Mouse (Mus musculus) cerebellum, postnatal 10 days (tissue): ENCODE data around the gene Ado.

Experiments
- DNase-seq, 2 experiments: peaks; one replicate each; pipeline ENCODE4 v3.0.0; 2021; ENCODE audit warnings: mixed read lengths in 2 of 2

Gene Ado

DNA sequence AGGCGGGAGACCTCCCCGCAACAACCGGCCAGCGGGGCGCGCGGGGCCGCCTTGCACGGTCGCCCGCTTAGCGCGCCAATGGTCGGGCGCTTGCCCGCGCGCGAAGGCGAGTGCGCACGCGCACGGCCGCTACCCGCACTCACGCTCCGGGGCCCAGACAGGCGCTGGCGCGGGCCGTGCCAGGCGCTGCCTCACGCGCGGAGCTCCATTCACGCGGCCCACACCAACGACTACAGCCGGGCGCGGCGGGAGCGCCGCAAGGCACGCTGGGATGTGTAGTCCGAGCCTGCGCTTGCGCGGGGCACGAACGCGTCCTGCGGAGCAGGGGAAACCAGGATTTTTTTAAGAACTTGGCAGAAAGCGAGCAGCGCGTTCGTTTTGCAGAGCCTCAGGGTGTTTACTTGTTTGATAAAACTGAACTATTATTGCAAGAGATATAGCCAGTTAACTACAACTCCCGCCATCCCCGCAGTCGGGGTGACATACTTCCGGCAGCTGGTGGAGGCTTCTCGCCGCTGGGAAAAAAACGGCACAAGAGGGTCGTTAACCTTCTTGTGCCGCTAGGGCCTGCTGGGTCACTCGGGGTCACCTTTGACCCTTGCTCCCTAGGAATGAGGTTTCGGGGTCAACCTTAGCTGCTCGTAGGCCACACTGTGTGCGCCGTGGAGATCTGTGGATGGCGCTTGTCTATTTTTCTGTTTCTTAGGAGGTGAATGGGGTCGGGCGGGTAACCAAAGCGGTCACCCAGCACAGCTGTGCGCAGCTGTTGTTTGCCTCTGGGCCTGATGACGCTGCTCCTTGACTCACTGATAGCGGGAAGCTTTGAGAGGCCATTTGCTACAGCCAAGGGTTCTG is at the start of gene Ado:
Gene Ado (minus strand): TSS at position 79 of the 855 bp plus-strand sequence.
- peak; percentile 95 to 97 for DNase-seq

GRCm38 (mm10) chr10:67595278-67595677 is 46.5 kb upstream of the Ado start:
- no peak for DNase-seq

DNA sequence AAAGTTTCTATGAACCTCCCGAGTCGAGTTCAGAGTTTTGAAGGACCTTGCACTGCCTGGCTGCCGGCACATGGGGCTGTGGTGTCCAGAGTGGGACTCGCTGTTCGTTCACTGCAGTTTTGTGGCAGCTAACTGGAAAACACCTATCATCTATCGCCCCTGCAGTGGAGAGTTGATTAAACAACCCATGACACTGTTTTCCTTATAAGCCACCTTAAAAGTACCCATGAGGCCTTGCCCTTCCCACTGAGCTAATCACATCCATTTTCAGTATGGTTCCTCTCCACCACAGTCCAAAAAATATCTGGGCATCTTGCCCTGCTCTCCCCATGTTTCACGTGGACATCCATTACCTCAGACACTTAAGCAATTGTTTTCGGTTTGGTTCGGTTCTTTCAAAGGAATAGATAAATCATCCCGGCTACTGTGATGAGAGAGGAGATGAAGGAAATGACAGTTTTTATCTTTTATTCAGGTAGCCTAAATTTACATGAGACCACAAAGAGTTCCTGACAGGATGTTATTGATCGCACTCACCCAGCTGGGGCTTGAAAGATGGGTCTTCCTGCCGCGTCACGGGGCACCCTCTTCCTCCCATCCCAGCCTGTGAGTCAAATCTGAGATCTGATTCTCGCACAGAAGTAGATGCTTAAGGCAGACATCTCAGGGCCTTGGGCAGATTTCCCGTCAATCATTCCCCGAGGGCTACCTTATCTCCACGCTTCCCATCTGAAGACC is 37.3 kb upstream of the Ado start:
- peak; percentile 14 to 16 for DNase-seq

GRCm38 (mm10) chr10:67581698-67582285 is 33.0 kb upstream of the Ado start:
- DNase-seq = no peak

- no peak for DNase-seq
These were observed 31.1 kb upstream of the Ado start for GRCm38 (mm10) chr10:67579830-67580229.

GRCm38 (mm10) chr10:67573310-67573709 is 24.6 kb upstream of the Ado start:
- DNase-seq = no peak

DNA sequence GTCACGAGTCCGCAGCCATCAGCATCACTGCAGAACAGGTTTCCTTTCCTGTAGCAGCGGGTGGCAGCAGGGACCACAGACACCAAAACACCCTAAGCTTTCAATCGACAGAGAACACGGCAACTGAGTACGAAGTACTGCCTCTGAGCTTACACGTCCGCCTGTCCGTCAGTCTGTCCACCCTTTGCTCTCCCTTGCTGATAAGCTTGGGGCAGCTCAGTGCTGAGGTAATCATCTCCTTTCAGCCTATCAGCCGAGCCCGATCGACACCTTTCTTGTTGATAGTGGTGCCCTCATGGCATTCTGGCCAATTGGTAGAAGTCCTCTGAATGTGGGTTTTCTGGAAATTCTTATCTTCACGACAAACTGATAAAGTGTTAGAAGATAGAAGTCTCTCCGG is 22.7 kb upstream of the Ado start:
- DNase-seq = no peak

DNA sequence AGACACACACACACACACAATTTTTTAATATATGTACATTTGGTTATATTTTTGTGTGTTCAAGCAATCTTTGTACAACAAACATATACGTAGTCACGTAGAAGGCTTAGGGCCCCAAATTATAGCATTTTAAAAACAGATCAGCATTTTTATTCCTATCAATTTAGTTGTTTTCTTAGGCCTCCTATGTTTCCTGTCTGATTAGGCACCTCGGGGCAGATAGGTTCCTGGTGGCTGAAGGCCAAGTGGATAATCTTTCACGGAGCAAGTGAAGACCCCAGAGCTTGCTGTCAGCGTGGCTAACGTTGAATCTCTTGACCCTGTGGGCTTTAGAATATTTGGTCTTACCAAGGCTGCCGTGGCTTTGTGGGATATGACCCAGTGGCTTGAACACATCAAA is 20.8 kb upstream of the Ado start:
- DNase-seq = no peak

GRCm38 (mm10) chr10:67566104-67566503 is 17.3 kb upstream of the Ado start:
- peak; percentile 17 to 18 for DNase-seq

DNA sequence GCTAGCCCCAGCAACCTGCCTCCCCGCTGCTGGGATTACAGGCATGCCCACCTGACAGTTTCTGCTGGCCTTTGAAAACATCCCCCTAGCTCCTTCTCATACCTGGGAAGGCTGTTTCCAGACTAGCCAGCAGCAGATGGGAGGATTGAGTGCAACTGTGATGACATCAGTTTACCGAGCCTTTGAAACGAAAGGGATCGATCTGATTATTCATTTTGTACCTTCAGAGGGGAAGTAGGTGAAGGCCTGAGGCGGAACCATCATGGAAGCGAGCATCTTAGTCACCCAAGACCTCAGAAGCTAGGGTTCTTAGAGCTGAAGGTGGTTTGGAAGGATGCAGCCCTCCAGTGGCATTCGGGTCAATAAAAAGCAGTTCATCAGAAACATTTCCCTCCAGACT is 15.8 kb upstream of the Ado start:
- no peak for DNase-seq

GRCm38 (mm10) chr10:67561185-67561584 is 12.4 kb upstream of the Ado start:
- no peak for DNase-seq

DNA sequence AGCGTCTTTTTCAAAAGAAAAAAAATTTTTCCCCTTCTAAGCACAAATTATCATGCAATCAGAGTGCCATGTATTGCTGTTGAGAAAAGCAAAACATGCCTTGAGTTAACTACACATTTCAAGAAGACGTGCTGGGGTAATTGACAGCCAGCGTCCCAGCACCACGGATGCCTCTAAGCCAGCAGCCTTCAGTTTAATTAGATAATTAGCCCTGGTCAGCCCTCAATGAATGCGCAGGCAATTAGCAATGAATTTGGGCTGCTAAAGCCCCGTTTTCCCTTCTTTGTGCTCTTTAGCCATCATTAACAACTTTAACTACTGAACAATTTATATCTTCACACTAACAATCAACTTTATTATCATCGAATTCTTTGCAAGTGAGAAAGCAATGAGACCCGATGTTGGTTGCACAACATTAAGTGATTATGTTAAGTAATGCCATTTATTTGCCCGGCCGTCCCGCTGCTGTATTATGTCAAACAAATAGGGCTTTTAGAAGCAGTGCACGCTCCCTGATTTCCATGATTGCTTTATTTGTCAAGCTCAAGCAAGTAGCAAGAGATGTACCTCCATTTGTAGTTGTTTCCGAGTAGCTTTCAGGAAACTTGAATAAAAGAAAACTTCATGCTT is 11.1 kb upstream of the Ado start:
- no peak for DNase-seq

DNA sequence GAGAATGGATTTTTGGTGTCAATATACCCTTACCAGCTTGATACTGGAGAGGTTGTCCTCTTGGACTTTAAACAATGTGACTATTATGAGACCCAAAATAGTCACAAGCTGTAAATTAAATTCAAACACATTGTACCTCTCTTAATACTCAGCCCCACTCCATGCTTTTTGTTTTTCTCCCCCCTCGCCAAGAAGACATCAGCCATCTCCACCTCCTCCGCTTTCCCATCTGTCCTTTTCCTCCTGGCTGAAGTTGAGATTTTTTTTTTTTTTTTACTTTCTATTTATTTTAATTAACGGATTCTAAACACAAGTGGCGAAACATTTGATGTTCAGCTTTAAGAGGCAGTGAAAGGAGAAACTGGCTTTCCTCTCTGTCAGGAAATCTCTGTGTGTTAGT is 9.3 kb upstream of the Ado start:
- no peak for DNase-seq

GRCm38 (mm10) chr10:67548261-67548854 is 397 bp downstream of the Ado start:
- no peak for DNase-seq

DNA sequence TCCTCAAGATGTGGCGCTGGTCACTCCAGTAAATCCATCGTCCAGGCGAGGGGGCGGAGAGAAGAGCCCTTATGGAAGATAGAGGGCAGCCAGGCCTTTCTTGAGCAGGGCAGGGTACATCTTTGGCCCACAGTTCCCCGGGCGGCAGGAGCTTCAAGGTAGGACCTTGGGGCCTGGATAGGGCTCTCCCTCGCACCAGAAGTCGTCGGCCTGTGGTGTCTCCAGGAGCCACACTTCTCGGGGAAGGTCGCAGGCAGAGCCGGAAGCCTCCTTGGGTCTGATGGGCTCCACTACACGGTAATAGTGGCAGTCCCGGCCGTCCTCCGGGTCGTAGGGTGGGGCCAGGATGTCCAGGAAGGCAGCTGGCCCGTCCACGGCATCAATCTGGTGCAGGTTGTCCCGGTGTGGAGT is 900 bp downstream of the Ado start:
- DNase-seq = peak; percentile 46 to 58

DNA sequence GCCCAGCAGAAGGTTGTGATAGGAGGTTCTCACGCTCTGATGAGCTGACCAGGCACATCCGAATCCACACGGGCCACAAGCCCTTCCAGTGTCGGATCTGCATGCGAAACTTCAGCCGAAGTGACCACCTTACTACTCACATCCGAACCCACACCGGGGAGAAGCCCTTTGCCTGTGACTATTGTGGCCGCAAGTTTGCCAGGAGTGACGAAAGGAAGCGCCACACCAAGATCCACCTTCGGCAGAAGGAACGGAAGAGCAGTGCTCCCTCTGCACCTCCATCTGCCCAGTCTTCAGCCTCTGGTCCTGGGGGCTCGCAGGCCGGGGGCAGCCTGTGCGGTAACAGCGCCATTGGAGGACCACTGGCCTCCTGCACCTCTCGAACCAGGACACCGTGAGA is 8.2 kb downstream of the Ado start:
- DNase-seq = no peak

GRCm38 (mm10) chr10:67539401-67539730 is 9.4 kb downstream of the Ado start:
- no peak for DNase-seq

DNA sequence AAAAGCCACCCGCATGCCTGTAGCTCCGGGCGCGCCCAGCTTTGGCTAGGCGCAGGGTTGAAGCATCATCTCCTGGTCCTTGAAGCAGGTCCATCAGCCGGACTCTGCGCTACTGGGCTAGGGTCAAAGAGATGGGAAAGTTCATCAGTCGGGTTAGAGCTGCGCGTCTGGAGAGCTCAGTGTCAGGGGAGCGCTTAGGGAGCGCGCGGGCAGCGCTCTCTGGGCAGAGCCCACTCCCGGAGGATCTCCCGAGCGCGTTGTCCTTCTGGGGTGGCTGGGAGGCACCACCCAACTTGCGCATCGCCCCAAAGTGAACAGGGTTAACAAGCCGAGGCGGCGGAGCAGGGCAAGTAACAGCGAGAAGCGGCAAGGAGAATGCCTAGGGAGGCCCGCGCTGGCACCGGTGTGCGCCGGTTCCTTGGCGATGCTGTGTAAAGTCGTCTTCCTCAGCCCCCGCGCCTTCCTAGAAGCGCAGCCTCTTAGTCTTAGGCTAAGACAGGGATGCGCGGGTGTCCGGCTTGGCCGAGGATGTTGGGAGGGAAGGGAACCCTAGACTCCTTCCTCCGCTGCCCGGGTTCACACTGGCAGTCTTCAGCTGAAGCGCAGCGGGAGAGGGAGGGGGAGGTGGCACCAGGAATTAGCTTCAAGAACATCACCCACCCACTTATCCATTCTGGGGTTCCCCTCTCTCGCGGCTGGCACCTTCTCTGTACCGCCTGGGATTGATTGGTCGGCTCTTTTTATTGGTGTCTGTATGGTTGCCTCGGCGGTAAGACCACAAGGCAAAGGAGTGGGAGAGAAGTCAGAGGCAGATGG is 10.0 kb downstream of the Ado start:
- DNase-seq = peak; percentile 33 to 41

DNA sequence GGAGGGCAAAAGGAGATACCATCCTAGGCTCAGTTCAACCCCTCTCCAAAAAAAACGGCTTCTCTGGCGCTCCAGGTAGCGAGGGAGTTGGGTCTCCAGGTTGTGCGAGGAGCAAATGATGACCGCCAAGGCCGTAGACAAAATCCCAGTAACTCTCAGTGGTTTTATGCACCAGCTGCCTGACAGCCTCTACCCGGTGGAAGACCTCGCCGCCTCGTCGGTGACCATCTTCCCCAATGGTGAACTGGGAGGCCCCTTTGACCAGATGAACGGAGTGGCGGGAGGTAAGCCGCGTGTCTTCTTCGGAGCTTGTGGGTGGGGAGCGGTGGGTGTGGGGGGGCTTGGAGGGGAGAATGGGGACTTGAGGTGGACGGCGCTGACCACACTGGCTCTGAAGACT is 10.6 kb downstream of the Ado start:
- peak in 1 of 2 experiments; percentile 35 for DNase-seq

DNA sequence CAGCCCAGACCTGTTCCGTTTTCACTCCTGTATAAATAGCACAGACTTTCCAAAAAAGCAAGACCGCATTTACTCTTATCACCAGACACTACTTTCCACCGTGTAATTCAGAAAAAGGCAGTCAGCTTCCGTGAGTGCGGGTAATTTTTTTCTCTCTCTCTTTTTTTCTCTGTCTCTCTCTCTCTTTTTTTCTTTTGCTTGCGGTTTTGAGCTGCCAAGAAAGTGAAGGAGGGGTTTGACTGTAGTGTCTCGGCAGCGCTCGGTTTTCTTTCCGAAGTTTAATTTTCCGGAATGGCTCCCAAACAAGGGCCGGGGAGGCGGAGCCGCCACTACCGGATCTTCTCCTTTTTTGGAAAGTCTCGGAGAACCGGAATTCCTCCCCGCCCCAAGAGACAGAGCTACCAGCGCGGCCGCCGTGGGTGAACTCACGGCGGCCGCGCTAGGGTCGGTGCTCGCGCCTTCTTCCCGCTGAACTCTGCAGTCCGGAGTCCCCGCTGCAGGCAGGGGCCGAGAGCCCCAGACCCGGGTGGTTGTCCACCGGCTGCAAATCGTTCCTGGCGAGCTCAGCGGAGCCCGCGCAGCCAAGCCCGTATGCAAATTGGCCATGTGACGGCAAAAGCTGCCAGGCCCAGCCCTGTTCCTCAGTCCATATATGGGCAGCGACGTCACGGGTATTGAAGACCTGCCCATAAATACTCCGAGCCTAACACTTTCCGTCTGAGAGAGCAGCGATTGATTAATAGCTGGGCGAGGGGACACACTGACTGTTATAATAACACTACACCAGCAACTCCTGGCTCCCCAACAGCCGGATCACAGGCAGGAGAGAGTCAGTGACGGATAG is 11.4 kb downstream of the Ado start:
- DNase-seq = peak; percentile 95

DNA sequence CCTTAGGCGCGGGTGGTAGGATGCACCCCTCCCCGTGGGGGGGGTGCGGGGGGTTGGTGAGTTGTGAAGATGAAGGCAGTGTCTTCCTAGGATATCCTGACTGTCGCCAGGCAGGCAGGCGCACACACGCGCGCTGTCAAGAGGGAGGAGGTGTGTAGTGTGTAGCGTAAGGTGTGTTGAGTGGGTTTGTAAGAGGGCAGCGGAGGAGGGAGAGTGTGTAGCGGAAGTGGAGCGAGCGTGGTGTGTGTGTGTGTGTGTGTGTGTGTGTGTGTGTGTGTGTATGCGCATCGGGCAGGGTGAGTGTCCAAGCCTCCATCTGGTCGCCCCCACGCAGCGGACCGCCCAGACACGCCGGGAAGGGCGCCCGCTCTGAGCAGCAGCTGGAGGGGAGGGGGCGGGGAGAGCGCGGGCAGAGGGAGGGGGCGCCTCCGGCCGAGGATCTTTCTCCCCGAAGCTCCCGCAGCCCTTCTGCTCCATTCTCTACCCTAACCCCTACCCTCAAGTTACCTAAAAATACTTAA is 12.1 kb downstream of the Ado start:
- peak; percentile 61 to 82 for DNase-seq
